Mouse (Mus musculus): Measurements from ENCODE around the gene 2310034C09Rik.
"Not testable (repeated sequence)": the region's sequence is repeated elsewhere in the genome, so short reads cannot be mapped to it uniquely, and the experiment has no call there.

Gene 2310034C09Rik

GRCm38 (mm10) chr16:88758547-88758946 is at the start of gene 2310034C09Rik:
Gene 2310034C09Rik (plus strand): TSS chr16:88758847.
- not testable (repeated sequence) for DNase-seq (ENCODE audit: low spot score in 2 of 2)

DNA sequence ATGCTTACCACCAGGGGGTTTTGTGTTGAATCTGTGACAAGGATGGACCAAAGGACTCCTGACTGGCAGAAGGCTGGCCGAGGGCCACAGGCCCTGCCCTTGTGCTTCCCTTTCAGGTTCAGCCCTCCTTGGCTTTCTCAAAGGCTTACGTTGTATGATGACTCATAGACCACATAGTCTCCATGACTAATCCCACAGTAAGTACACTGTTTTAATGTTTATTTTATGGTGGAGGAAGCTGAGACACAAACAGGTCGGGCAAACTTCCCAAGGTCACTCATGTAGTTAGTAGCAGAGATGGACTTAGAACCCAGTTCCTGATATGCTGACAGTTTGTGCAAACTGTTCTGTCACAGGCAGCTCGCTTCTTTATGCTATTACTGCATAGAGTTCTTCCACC is 47.9 kb upstream of the 2310034C09Rik start:
- DNase-seq (ENCODE audit: low spot score in 2 of 2): no peak

- no peak for DNase-seq (ENCODE audit: low spot score in 2 of 2)
Observed at GRCm38 (mm10) chr16:88711245-88711644, 47.4 kb upstream of the 2310034C09Rik start.

GRCm38 (mm10) chr16:88716549-88716948 is 42.1 kb upstream of the 2310034C09Rik start:
- DNase-seq (ENCODE audit: low spot score in 2 of 2): no peak

GRCm38 (mm10) chr16:88720031-88720430 is 38.6 kb upstream of the 2310034C09Rik start:
- DNase-seq (ENCODE audit: low spot score in 2 of 2): no peak

GRCm38 (mm10) chr16:88728812-88729275 is 29.8 kb upstream of the 2310034C09Rik start, which contains the start of gene Krtap13-1:
Gene Krtap13-1 (plus strand): TSS chr16:88728862.
- DNase-seq (ENCODE audit: low spot score in 2 of 2): no peak

DNA sequence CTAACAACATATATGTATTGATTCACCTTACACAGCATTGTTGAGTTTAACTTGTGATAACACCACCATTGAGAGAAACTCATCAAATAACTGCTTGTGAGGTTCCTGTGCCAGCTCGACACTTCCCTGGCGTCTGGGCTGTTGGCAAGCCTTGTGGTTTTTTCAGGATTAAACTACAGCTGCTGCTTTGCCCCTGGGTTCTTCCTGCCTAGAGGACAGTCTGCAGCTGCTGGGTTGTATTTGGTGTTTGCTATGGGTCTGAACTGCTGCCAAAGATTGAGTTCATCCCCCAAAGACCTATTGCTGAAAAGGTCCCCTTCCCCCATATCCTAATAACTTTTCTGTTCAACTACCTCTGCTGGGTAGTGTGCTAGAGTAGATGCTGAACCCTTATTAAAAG is 23.3 kb upstream of the 2310034C09Rik start:
- DNase-seq (ENCODE audit: low spot score in 2 of 2): no peak

DNA sequence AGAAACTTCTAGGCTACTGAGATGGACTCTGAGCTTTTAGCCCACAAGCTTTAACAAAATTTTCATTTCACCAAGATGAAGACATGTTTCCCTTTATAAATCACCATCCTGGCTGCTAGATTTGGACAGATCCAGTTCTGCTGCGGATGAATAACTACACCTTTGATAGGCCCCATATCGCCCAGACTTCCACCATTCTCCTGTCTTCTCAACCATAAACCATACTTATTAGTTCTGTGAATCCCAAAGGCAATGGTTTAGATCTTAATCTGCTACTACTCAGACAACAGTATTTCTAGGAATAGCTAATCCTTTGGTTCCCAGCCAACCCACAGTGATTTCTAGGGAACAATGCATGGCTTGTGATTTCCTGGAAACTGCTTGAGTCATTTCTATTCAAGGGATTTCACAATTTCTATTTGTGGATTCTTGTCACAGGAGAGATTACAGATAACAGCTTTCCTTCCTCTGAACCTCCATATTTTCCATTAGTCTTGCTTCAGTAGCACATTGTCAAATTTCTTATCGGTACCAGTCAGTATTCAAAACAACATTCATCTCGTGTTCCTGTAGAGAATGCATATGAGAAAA is 13.8 kb upstream of the 2310034C09Rik start:
- DNase-seq (ENCODE audit: low spot score in 2 of 2): no peak

DNA sequence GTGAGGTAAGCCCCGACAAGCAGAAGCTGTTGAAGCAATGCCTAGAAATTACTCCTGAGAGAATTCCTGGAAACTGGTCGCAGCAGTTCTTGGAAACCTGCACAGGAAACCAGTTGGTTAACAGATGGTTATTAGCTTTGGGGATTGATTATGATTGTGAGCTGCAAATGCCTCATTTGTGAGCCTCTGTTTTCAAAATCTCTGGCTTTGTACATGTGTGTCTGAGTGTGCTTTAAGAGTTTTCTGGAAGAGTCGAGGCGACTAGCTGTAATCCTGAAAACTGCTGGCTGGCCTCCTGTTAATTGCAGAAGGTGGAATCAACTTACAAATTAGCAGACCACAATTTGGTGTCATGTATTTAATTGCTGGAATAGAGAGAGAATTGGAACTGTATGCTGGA is 10.7 kb upstream of the 2310034C09Rik start:
- no peak for DNase-seq (ENCODE audit: low spot score in 2 of 2)

DNA sequence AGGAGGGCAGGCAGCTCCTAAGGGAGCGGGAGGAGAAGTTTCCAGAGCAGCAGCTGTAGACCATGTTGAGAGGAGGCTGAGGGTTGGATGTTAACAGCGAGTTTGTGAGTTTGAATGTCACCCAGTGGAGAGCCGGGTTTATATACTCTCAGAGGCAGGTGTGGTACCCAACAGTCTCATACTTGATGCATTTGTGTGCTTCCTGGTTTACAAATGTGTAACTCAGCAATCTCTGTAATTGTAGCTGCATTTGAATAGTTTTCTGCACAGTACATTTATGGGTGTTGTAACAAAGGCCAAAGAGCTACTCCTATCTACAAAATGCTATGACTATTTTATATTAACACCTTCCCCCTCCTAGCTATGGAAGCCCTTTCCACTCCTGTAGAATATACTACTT is 7.1 kb upstream of the 2310034C09Rik start, which contains the start of gene Krtap13:
TSS of gene Krtap13 (minus strand) at position 101 of the 400 bp plus-strand sequence.
- DNase-seq (ENCODE audit: low spot score in 2 of 2): not testable (repeated sequence)

DNA sequence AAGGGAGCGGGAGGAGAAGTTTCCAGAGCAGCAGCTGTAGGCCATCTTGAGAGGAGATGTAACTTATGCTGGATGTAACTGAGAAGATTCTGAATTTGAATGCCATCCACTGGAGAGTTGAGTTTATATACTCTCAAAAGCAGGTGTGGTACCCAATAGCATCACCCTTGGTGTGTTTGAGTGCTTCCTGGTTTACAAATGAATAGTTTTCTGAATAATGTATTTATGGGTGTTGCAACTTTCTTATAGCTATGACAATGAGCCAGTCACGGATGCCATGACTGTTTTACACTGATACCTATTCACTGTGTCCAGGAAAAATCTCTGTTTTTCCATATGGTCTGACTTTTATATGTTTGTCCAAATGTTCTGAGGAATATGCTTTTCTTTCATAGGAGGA is 15.5 kb downstream of the 2310034C09Rik start, which contains the start of gene 2310057N15Rik:
TSS of gene 2310057N15Rik (minus strand) at position 101 of the 400 bp plus-strand sequence.
- no peak for DNase-seq (ENCODE audit: low spot score in 2 of 2)

GRCm38 (mm10) chr16:88777596-88777995 is 18.9 kb downstream of the 2310034C09Rik start, which contains the start of gene Gm5965:
Gene Gm5965 (plus strand): TSS chr16:88777896.
- no peak for DNase-seq (ENCODE audit: low spot score in 2 of 2)

- DNase-seq (ENCODE audit: low spot score in 2 of 2): no peak
Observed at GRCm38 (mm10) chr16:88786786-88787185, 28.1 kb downstream of the 2310034C09Rik start.
